Mouse (Mus musculus): ENCODE results near the gene Map3k1.

DNA sequence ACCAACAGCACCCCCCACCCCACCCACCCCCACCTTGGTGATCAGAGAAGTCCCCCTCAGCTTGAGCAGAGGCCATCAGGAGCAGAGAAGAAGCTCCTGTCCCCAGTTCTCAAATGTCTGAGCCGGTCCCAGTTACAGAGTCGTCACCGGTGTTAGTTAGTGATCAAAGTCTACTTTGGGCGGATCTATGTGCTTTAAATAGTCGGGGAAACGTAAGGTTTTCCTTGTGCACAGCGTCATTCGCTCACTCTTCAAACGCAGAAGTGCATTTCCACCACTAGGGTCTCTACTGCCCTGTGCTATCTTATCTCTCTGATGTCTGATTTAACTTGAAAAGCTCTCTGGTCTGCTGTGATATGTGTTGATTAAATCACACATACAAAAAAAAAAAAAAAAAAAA is 38.0 kb downstream of the Map3k1 start:
- no peak for TF ChIP-seq CTCF (IDR thresholded peaks at IDR 0.05; ENCODE audit: low read depth)
- TF ChIP-seq EP300 (IDR thresholded peaks at IDR 0.05; ENCODE audit: low read depth): no peak

Data from heart, postnatal 0 days (tissue).